Comparison of ENCODE assay signal across 7 mouse cellular contexts in genomic region chr15:7203606-7204330, GRCm38 (mm10).
DNase-seq lines count a peak whose midpoint lies in the region; ATAC-seq lines count a peak whose summit lies in the region.

No protein-coding gene starts in this region.

- H3K9me3 ChIP-seq in embryonic facial prominence, embryonic 12.5 days, result no peaks in the 10 kb centered on the region
- H3K9me3 ChIP-seq in limb, embryonic 15.5 days, result no peaks in the 10 kb centered on the region

- H3K27ac ChIP-seq in embryonic facial prominence, embryonic 12.5 days, result 0 out of 2 replicates have a peak overlapping the region, but pooled peaks have one; percentile 26
- H3K27ac ChIP-seq in limb, embryonic 15.5 days, result peak overlapping the region; percentile 76

- WGBS in embryonic facial prominence, embryonic 12.5 days, result 31% methylated on average over 9 of the region's 9 CpGs
- WGBS in limb, embryonic 15.5 days, result 55% methylated on average over 9 of the region's 9 CpGs

- intact Hi-C loops in heart, postnatal 25 days (cut with DNase I), result no loop called here

- ATAC-seq in embryonic facial prominence, embryonic 12.5 days (ENCODE audit: insufficient number of reproducible peaks, insufficient read depth, low FRiP score, low TSS enrichment), result no peak
- ATAC-seq in limb, embryonic 15.5 days (ENCODE audit: insufficient number of reproducible peaks, low FRiP score, low TSS enrichment, low read depth), result no peak
- no peak for ATAC-seq in CD4-positive, CD25-positive, alpha-beta regulatory T cell, adult 4 months

- DNase-seq in adrenal gland, postnatal 10 days, result peak; percentile 75
- DNase-seq in heart, postnatal 25 days (ENCODE audit: low spot score), result peak; percentile 58
- peak; percentile 28 for DNase-seq in yolk sac, embryonic 10.5 days (ENCODE audit: low spot score)
- no peak for DNase-seq in layer of hippocampus, adult 18-20 months (ENCODE audit: low spot score in 2 of 2)

- no peaks in the 10 kb centered on the region for H3K27me3 ChIP-seq in embryonic facial prominence, embryonic 12.5 days
- no peaks in the 10 kb centered on the region for H3K27me3 ChIP-seq in limb, embryonic 15.5 days

- no peaks in the 10 kb centered on the region for H3K36me3 ChIP-seq in embryonic facial prominence, embryonic 12.5 days
- no peaks in the 10 kb centered on the region for H3K36me3 ChIP-seq in limb, embryonic 15.5 days

- H3K4me3 ChIP-seq in embryonic facial prominence, embryonic 12.5 days, result no peak overlapping the region
- H3K4me3 ChIP-seq in limb, embryonic 15.5 days, result no peak overlapping the region

- peaks cover 42% of the 10 kb centered on the region for H3K4me1 ChIP-seq in embryonic facial prominence, embryonic 12.5 days
- peaks cover 52% of the 10 kb centered on the region for H3K4me1 ChIP-seq in limb, embryonic 15.5 days

- H3K9ac ChIP-seq in embryonic facial prominence, embryonic 12.5 days, result no peak overlapping the region
- no peak overlapping the region for H3K9ac ChIP-seq in limb, embryonic 15.5 days

- no peak overlapping the region for H3K4me2 ChIP-seq in embryonic facial prominence, embryonic 12.5 days (replicated peaks)
- no peak overlapping the region for H3K4me2 ChIP-seq in limb, embryonic 15.5 days

Comparison
In these comparisons a context has a peak if more than half of its experiments do, and no peak if none do; other contexts are left out.
1. DNase-seq: peak in adrenal gland, postnatal 10 days (single experiment), heart, postnatal 25 days (single experiment) and yolk sac, embryonic 10.5 days (single experiment); none in layer of hippocampus, adult 18-20 months (0 of 2).